Mouse (Mus musculus) liver, adult 2 months (tissue): Measurements from ENCODE around the gene Cisd3.

Experiments used
- CTCF ChIP-seq: fragments of 200-500 bp; IDR thresholded peaks from 2 replicates; pipeline ENCODE4 v1.5.1; 2011; ENCODE audit warnings: low read depth, low read length, control low read depth
- POLR2A ChIP-seq: fragments of 200-500 bp; IDR thresholded peaks from 2 replicates; pipeline ENCODE4 v1.6.1; 2011; ENCODE audit warnings: low read length, control low read depth; ENCODE audit not compliant: insufficient read depth; ENCODE audit errors: extremely low read depth

DNA sequence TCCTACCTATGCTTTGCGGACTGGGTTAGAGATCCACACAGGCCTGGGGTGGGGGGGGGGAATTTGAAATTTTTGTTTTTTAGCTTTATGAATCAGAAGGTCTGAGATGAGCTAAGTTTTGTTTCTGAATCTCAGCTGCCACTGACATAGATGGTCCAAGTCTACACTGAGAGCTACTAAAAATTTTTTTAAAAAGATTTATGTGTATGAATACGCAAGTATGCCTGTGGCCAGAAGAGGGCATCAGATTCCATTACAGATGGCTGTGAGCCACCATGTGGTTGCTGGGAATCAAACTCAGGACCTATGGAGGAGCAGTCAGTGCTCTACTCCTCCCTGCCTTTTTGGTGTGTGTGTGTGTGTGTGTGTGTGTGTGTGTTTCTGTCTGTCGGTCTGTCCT, 28.7 kb downstream of the Cisd3 start:
- TF ChIP-seq CTCF (peak; percentile 12; the same call in 1 of the 2 replicates), POLR2A (no peak)
